Mouse (Mus musculus): Measurements from ENCODE around the gene Epor. TPM values are rescaled to one million over a fixed set of nuclear protein-coding genes. Genes with fewer than 3 reads are reported as not detected.

The Epor gene
- total and polyA plus RNA-seq, 3 experiments = 192 to 440 TPM; not detected in 1

DNA sequence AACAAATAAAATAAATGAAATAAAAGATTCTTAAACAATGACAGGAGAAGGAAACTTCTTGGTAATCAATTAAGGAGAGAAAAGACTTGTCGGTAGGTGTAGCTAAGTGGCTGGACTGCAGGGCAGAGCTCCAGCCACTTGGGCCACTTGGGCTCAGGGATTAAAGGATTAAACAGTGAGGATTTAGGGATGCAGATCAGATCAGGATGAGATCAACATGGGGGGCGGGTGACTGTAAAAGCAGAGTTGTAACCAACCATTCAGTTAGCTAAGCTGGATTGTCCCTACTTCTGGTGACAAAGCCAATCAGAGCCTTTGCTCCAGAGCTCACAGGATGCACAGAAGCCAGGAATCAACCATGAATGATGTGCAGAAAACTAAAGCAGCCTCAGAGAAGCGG lies 20.6 kb upstream of the Epor start:
- Histone ChIP-seq H3K4me1 (ENCODE audit: control insufficient read depth in 1 of 2, insufficient read depth in 2 of 2, low read length in 2 of 2) (no peaks in the 10 kb centered on the region), H3K9me3 (replicated peaks; ENCODE audit: insufficient read depth, low read length) (no peaks in the 10 kb centered on the region), H3K4me3 (ENCODE audit: control insufficient read depth in 1 of 2, insufficient read depth in 1 of 2, low read depth in 2 of 2, low read length in 2 of 2) (no peak overlapping the region), H3K36me3 (ENCODE audit: control insufficient read depth in 1 of 2, insufficient read depth in 2 of 2, low read length in 2 of 2) (no peaks in the 10 kb centered on the region), H3K9ac (ENCODE audit: control insufficient read depth, low read depth, low read length, poor library complexity, severe bottlenecking) (no peak overlapping the region), H3K79me2 (ENCODE audit: control insufficient read depth, insufficient read depth, low read length, poor library complexity) (no peaks in the 10 kb centered on the region), H3K27ac (ENCODE audit: control insufficient read depth, low read depth, low read length) (no peak overlapping the region), H3K27me3 (ENCODE audit: control insufficient read depth in 1 of 2, insufficient read depth in 2 of 2, low read length in 2 of 2) (peaks cover 31 to 47% of the 10 kb centered on the region in 2 experiments)
- no peak for DNase-seq (ENCODE audit: low read depth, low spot score)
- TF ChIP-seq NELFE (IDR thresholded peaks at IDR 0.05; ENCODE audit: low read depth, low read length) (no peak), POLR2AphosphoS2 (IDR thresholded peaks at IDR 0.05; ENCODE audit: low read length) (no peak), ZKSCAN1 (IDR thresholded peaks at IDR 0.05; ENCODE audit: low read depth, low read length) (no peak), ELF1 (IDR thresholded peaks at IDR 0.05; ENCODE audit: low read depth, low read length) (no peak), CHD2 (IDR thresholded peaks at IDR 0.05; ENCODE audit: low read length) (no peak)

- H3K4me3 ChIP-seq (ENCODE audit: control insufficient read depth in 1 of 2, insufficient read depth in 1 of 2, low read depth in 2 of 2, low read length in 2 of 2) = no peak overlapping the region
- no peak for DNase-seq (ENCODE audit: low read depth, low spot score)
- no peak overlapping the region for H3K27ac ChIP-seq (ENCODE audit: control insufficient read depth, low read depth, low read length)
- no peaks in the 10 kb centered on the region for H3K9me3 ChIP-seq (replicated peaks; ENCODE audit: insufficient read depth, low read length)
- peaks cover 14 to 17% of the 10 kb centered on the region in 2 experiments for H3K27me3 ChIP-seq (ENCODE audit: control insufficient read depth in 1 of 2, insufficient read depth in 2 of 2, low read length in 2 of 2)
- TF ChIP-seq CTCF (IDR thresholded peaks at IDR 0.05 in 2 of 3, conservative IDR thresholded peaks at IDR 0.05 in 1 of 3; ENCODE audit: control insufficient read depth in 1 of 3, insufficient read depth in 1 of 3, low read depth in 2 of 3, low read length in 3 of 3, poor library complexity in 1 of 3, severe bottlenecking in 1 of 3) = no peak
- no peak for TF ChIP-seq MAFK (IDR thresholded peaks at IDR 0.05; ENCODE audit: borderline replicate concordance, low read depth, low read length)
- TF ChIP-seq ETS1 (IDR thresholded peaks at IDR 0.05; ENCODE audit: low read depth, low read length) = no peak
- TF ChIP-seq TCF12 (IDR thresholded peaks at IDR 0.05; ENCODE audit: low read depth, low read length) = no peak
- no peak for TF ChIP-seq CHD1 (IDR thresholded peaks at IDR 0.05; ENCODE audit: low read depth, low read length)
- TF ChIP-seq SMC3 (IDR thresholded peaks at IDR 0.05; ENCODE audit: low read depth, low read length) = no peak
- TF ChIP-seq MAZ (IDR thresholded peaks at IDR 0.05; ENCODE audit: low read depth, low read length) = no peak
- TF ChIP-seq MAX (IDR thresholded peaks at IDR 0.05; ENCODE audit: low read length) = no peak
- no peak for TF ChIP-seq E2F4 (IDR thresholded peaks at IDR 0.05; ENCODE audit: borderline replicate concordance, low read depth, low read length)
- no peak for TF ChIP-seq EP300 (IDR thresholded peaks at IDR 0.05; ENCODE audit: low read depth in 1 of 2, low read length in 2 of 2)
- TF ChIP-seq UBTF (IDR thresholded peaks at IDR 0.05; ENCODE audit: borderline replicate concordance, insufficient read depth, low read depth, low read length) = no peak
- no peak for TF ChIP-seq KAT2A (conservative IDR thresholded peaks at IDR 0.05; ENCODE audit: low read depth, low read length)
- no peak for TF ChIP-seq ZNF384 (IDR thresholded peaks at IDR 0.05; ENCODE audit: low read depth, low read length)
- TF ChIP-seq RAD21 (IDR thresholded peaks at IDR 0.05; ENCODE audit: low read depth, low read length) = no peak
- TF ChIP-seq BHLHE40 (IDR thresholded peaks at IDR 0.05; ENCODE audit: borderline replicate concordance, low read depth, low read length) = no peak
- no peak for TF ChIP-seq POLR2AphosphoS5 (IDR thresholded peaks at IDR 0.05; ENCODE audit: borderline replicate concordance, low read depth, low read length)
- no peak for TF ChIP-seq MYC (IDR thresholded peaks at IDR 0.05; ENCODE audit: low read depth, low read length)
- TF ChIP-seq CHD2 (IDR thresholded peaks at IDR 0.05; ENCODE audit: low read length) = no peak
- H3K79me2 ChIP-seq (ENCODE audit: control insufficient read depth, insufficient read depth, low read length, poor library complexity) = no peaks in the 10 kb centered on the region
- H3K36me3 ChIP-seq (ENCODE audit: control insufficient read depth in 1 of 2, insufficient read depth in 2 of 2, low read length in 2 of 2) = no peaks in the 10 kb centered on the region
- no peak overlapping the region for H3K9ac ChIP-seq (ENCODE audit: control insufficient read depth, low read depth, low read length, poor library complexity, severe bottlenecking)
- H3K4me1 ChIP-seq (ENCODE audit: control insufficient read depth in 1 of 2, insufficient read depth in 2 of 2, low read length in 2 of 2) = no peaks in the 10 kb centered on the region
Measured at GRCm38 (mm10) chr9:21978398-21979128, 15.3 kb upstream of the Epor start.
